Mouse (Mus musculus): ENCODE data around the gene Nol4l. TPM values are rescaled to one million over a fixed set of nuclear protein-coding genes. Genes with fewer than 3 reads are reported as not detected.

Gene Nol4l
- polyA plus RNA-seq (2014; fragmentation: Illumina TruSeq; extraction: RNeasy Lipid Tissue Mini Kit (QIAGEN cat#74804); ENCODE audit: low read depth, low replicate concordance) = 4.8 TPM

GRCm38 (mm10) chr2:153529931-153530766 lies at the start of gene Nol4l:
TSS of gene Nol4l (minus strand) at chr2:153529971.

GRCm38 (mm10) chr2:153492573-153493392 lies 37.0 kb downstream of the Nol4l start, which contains the start of gene 4930404H24Rik:
TSS of gene 4930404H24Rik (plus strand) at chr2:153492790.

Other genes starting within 250 kb of the Nol4l start
- 23.9 TPM for gene Kif3b, start 238.6 kb downstream of the Nol4l start, polyA plus RNA-seq (2014; fragmentation: Illumina TruSeq; extraction: RNeasy Lipid Tissue Mini Kit (QIAGEN cat#74804); ENCODE audit: low read depth, low replicate concordance)
- gene Asxl1, start 184.1 kb downstream of the Nol4l start, polyA plus RNA-seq (2014; fragmentation: Illumina TruSeq; extraction: RNeasy Lipid Tissue Mini Kit (QIAGEN cat#74804); ENCODE audit: low read depth, low replicate concordance) = 16.6 TPM
- not detected for gene 4930404H24Rik, start 37.2 kb downstream of the Nol4l start, polyA plus RNA-seq (2014; fragmentation: Illumina TruSeq; extraction: RNeasy Lipid Tissue Mini Kit (QIAGEN cat#74804); ENCODE audit: low read depth, low replicate concordance)
- 17.3 TPM for gene Commd7, start 102.8 kb upstream of the Nol4l start, polyA plus RNA-seq (2014; fragmentation: Illumina TruSeq; extraction: RNeasy Lipid Tissue Mini Kit (QIAGEN cat#74804); ENCODE audit: low read depth, low replicate concordance)
- 0.64 TPM for gene Dnmt3b, start 119.5 kb upstream of the Nol4l start, polyA plus RNA-seq (2014; fragmentation: Illumina TruSeq; extraction: RNeasy Lipid Tissue Mini Kit (QIAGEN cat#74804); ENCODE audit: low read depth, low replicate concordance)
- not detected for gene Dnmt3c, start 166.7 kb upstream of the Nol4l start, polyA plus RNA-seq (2014; fragmentation: Illumina TruSeq; extraction: RNeasy Lipid Tissue Mini Kit (QIAGEN cat#74804); ENCODE audit: low read depth, low replicate concordance)
- gene Mapre1, start 211.3 kb upstream of the Nol4l start, polyA plus RNA-seq (2014; fragmentation: Illumina TruSeq; extraction: RNeasy Lipid Tissue Mini Kit (QIAGEN cat#74804); ENCODE audit: low read depth, low replicate concordance) = 334 TPM
- gene Efcab8, start 250.0 kb upstream of the Nol4l start, polyA plus RNA-seq (2014; fragmentation: Illumina TruSeq; extraction: RNeasy Lipid Tissue Mini Kit (QIAGEN cat#74804); ENCODE audit: low read depth, low replicate concordance) = 0.35 TPM